Mouse (Mus musculus) liver, adult (tissue): ENCODE data around the gene Pole3.

Experiments used
- GATA4 ChIP-seq: IDR thresholded peaks from 2 replicates; pipeline ENCODE4 v1.6.1; 2014; ENCODE audit warnings: mild to moderate bottlenecking, low read length; ENCODE audit not compliant: insufficient replicate concordance

Gene Pole3

GRCm38 (mm10) chr4:62485450-62486161 lies 39.3 kb downstream of the Pole3 start:
- no peak for TF ChIP-seq GATA4

DNA sequence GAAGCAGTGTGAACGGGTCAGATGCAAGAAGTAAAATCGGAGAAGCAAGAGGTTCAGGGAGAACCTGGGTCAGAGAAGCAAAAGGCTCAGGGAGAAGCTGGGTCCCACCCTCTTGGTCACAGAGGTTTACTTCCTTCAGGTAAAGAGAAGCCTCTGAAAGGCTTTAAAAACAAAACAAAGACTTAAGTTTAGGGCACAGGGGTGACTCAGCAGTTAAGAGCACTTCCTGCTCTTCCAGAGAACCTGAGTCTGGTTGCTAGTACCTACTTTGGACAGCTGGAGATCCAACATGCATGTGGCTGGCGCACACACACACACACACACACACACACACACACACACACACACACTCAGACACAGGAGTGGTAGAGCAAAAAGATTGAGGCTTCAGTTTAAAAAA lies 39.9 kb downstream of the Pole3 start:
- TF ChIP-seq GATA4 = no peak

DNA sequence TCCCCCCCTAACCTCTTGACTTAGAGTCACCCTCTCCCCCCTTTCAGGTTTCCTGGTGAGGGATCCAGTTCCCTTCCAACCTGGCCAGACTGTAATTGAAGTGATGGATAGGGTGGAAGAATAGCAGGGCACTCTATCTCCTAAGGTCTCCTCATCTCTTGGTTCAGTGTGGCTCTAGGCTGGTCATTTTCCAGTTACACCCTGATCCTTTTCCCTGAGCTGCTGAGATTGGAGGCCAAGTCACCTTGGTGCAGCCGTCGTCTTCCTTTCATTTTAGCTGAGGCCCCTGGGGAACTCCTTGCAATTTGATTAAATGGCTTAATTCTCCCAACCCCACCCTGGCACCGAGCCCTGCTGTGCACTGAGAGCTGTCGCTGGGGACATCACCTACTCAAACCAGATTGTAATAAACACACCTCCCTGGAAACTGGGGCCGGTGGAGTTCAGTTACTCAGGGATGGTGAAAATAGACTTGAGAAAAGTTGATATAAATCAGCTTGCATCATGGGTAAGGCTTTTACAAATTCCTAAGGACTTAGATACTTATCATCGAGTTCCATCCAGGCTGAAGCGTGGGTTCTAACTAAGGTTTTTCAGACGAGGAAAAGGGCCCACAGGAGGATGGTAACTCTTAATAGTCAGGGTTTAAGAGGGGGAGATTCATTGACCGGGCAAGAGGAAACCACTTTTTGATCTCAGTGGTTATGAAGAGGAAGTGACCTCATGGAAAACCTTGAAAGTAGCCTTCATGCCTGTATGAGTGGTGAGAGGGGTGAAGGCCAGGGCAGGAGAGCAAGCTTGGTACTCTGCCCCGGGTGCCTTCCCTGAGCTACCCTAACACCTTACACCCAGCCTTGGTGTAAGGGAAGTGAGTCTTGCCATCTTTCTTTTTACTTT lies 43.9 kb downstream of the Pole3 start:
- TF ChIP-seq GATA4 = no peak

DNA sequence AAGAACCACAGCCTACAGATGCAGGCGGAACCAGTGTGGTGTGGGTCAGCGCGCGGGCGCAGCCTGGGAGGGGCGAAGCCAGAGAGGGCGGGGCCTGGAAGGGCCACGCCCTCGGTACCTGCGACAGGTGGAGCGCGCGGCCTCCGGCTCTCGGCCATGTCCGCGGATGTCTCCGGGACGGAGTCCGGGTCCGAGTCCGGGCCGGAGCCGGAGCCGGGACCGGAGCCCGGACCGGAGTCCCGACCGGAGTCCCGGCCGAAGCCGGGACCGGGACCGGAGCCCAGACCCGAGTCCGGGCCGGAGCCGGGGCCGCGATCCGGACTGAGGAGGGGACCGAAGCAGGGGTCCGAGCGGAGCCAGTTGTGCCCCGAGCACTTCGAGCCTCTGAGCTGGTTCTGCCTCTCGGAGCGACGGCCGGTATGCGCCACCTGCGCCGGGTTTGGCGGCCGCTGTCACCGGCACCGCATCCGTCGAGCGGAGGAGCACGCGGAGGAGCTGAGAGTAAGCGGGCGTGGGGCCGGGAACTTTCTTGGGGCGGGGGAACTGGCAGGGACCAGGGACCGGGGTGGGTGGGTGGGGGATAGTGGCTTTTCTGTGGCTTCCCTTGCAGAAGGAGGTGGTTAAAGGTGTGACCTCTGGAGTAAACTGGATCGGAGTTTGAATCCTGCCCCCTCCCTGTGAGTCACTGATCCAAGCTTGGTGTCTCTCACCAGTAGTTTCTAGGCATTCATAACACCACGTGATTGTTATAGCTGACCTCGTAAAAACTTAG lies 44.7 kb downstream of the Pole3 start, which contains the start of gene Bspry:
Gene Bspry (plus strand): TSS at position 117 of the 772 bp plus-strand sequence.
- TF ChIP-seq GATA4 = no peak

DNA sequence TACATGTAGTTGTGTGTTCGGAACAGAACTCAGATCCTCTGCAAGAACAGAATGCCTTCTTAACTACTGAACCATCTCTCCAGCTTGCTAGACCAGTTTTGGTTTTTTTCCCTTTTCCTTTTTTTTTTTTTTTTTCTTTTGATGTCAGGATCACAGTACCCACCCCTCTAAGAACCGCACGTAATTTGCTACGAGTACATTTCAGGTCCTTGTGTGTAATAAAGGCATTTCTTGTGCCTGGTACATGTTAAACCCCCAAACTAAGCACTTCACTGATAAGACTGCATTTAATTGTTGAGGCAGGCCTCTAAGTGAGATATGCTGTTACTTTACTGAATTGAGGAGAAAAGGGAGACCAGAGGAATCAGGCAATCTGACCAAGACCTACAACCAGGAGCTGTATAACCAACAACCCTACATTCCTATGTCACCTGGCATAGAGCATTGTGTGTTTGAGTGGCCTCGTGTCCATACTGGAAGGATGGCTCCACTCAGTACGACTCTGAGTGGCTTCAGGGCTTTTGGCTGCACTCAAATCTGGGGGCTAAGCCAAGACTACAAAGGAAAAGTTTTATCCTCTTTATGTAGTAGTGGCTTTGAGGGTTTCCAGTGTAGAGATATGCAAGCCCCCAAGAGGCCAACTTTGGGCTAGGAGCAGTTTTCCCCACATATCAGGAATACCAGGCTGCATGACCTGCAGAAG lies 47.2 kb downstream of the Pole3 start:
- TF ChIP-seq GATA4 = no peak

DNA sequence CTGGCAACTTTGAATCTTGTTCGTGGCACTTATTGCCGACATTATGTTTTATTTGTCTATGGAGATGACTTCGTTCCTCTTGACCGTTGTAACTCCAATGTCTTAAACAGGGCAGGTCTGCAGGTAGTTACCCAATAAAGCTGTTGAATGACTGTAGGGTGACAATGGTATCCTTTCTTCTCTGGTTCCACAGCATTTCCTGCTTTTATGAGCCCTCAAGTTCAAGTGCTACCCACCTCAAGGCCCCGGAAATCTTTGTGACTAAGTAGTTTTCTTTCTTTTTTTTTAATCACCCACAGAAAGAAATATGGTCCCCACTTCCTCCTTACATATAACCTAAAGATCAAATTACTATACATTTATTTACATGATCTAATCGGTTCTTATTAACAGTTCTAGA lies 49.1 kb downstream of the Pole3 start:
- TF ChIP-seq GATA4 = no peak

GRCm38 (mm10) chr4:62475131-62475530 lies 49.7 kb downstream of the Pole3 start:
- TF ChIP-seq GATA4 = no peak
